Mouse (Mus musculus): Measurements from ENCODE around the gene Ireb2.
"Not testable (repeated sequence)": the region's sequence is repeated elsewhere in the genome, so short reads cannot be mapped to it uniquely, and the experiment has no call there.

Gene Ireb2

DNA sequence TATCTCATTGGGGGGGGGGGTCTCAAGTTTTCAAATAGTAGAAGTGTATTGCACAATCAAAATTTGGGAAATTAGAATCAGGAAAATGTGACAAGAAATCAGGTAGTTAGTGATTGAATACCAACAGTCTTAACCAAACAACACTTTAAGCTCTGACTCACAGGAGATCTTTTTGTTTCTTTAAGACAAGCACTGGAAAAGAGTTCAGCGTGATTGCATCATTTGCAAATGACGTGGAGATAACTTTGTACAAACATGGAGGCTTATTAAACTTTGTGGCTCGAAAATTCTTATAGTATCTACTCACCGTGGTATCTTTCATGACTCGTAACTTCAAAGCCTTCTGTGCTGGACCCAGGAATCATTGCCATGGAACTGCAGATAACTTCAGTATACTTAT lies 45.9 kb downstream of the Ireb2 start:
- DNase-seq, result peak; percentile 47

DNA sequence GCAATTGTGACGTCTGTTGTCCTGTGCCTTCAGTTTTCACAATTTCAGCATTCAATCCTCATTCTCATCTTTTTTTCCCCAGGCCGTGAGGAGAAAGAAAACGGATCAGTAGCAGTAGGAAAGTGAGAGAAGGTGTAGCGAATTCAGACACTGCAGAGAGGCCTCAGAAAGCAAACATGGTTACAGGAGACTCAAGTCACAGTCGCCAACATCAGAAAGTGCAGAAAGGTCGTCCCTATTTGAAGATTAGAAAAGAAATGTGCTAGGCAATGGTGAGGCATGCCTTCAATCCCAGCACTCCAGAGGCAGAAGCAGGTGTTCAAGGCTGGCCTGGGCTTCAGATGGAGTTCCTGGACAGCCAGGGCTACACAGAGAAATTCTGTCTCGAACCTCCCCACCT lies 52.0 kb downstream of the Ireb2 start:
- DNase-seq, result no peak

DNA sequence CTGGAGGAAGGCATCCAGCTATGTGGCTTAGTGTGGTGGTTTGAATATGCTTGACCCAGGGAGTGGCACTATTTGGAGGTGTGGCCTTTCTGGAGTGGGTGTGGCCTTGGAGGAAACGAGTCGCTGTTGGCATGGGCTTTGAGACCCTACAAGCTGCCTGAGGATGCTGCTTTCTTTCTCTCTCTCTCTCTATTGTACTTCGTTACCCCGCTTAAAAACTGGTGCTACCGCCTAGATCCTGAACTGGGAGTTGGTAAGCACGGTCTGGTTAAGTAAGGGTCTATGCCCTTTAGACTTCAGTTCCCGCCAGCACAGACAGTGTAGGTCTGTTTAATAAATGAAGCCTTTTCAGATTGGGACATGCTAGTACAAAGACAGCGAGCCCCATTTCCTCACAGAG lies 52.8 kb downstream of the Ireb2 start:
- no peak for DNase-seq

DNA sequence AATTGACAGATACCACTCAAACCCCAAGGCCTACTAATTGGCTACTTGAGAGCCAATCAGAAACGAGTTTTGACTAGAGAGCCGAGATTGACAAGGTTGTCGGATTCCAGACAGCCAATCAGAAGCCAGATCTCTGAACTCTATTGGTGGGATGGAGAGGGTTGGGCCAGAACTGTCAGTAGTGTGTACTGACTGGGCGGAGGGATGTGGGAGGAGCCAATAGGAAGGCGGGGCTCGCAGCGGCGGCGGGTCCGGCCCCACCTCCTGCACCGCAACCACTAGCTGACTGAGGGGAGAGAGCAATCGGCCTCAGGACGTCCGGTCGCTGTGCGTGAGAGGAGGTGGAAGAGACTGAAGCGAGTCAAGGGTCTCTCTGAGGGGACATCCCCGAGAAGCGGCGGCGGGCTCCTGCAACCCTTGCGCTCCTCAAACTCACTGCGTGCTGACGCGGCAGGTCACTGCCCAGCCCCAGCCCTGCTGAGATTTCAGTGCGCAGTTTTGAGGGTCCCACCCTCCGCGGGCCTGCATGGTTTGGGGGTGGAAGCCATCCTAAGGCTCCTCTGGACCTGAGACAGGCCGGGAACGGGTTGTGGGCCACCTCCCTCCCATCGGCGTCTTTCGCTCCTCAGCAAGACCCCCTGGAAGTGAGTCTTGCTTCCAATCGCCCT lies 53.6 kb downstream of the Ireb2 start, which contains the start of gene Hykk:
Gene Hykk, plus strand, starts transcription at position 274 of the 668 bp plus-strand sequence.
- DNase-seq, result peak; percentile 95

DNA sequence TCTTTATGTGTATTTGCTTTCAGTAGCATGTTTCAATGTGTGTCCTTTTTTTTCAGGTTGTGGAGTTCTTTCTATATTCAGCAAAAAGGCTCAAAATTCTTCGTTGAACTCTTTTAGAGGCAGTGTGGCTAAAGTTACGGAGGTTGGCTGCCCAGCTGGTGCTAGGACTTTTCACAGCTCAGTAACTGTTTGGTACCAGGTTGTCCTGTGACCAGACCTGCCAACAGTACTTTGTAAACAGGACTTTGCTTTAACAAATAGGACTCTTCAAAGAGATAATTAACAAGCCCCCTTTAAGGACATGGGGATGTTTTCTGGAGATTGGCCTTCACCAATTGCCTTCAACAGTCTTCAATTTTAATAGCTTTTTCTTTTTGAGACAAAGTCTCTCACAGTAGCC lies 54.6 kb downstream of the Ireb2 start:
- no peak for DNase-seq

DNA sequence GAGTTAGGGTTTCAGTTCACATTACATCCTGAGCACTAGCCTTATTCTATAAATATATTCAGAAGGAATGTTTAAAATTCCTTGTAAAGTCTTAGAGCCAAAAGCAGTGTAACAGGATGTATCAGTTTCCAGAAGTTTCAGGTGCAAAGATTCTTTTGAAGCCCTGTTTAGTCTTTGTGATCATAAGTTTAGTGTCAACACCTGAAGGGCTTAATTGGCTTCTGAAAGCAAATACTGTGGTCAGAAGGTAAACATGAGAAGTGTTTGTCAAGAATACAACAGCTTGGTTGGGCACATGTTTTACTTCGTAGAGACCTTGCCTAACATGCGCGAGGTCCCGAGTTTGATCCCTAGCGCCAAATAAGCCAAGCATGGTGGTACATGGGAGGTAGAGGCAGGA lies 55.2 kb downstream of the Ireb2 start:
- DNase-seq, result peak; percentile 58

DNA sequence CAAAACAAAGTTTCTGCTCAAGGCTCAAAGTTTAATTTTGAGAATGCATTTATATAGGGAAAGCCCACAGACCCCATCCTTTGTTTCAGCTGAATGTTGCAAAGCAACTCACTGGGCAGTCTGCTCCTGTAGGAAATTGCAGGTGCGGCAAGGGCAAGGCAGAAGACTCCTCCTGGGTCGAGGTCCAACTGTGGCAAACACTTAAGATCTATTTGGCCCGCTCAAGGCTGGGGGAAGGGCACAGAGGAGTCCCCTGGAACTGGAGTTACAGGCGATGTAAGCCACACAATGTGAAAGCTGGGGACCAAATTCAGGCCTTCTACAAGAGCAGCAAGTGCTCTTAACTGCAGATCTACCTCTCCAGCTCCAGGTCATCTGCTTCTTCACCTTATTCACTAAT lies 56.4 kb downstream of the Ireb2 start:
- no peak for DNase-seq

DNA sequence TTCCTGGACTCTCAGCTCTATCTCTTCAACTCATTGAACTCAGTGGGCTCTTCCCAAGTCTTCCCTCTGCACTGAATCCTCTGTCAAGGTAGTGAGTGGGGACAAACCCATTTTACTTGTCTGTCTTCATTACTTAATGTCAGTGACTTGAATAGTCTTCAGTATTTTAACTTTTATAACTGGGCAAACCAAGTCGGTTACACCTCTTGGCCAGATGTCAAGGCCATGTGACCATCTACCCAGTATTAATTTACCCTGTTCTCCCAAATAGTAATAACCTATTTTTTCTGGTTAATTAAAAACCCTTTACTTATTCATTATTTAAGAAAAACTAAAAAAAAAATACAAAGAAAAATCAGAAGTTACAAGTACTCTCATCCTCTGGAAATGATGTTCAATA lies 67.2 kb downstream of the Ireb2 start:
- no peak for DNase-seq

DNA sequence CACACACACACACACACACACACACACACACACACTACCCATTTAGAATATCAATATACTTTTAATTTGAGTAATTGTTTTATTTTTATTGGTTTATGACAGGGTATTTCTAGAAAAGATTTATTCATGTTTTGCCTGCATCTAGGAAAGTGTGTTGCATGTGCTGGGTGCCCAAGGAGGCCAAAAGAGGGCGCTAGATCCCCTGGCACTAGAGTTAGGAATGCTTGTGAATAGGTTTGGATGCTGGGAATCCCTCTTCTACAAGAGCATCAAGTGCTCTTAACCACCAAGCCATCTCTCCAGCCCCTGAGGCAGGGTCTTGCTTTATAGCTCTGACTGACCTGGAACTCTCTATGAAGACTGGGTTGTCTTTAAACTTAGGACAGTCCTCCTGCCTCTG lies 68.2 kb downstream of the Ireb2 start:
- no peak for DNase-seq

DNA sequence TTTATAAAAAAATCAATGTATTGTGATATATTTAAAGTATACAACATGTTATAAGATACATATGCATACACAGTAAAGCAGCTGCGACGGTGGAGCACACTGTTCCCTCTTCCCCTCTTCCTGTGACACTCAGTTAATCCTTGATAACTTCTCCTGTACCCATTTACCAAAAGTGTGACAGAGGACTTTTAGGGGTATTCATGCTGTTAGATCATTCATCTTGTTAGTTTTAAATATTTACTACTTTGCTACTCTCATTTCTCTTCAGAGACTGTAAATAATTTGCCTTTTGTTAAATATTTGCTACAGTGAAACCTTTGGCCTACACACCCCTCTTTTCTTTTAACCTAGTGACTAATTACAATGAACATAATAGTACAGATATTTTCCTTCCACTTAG lies 68.8 kb downstream of the Ireb2 start:
- DNase-seq, result no peak

DNA sequence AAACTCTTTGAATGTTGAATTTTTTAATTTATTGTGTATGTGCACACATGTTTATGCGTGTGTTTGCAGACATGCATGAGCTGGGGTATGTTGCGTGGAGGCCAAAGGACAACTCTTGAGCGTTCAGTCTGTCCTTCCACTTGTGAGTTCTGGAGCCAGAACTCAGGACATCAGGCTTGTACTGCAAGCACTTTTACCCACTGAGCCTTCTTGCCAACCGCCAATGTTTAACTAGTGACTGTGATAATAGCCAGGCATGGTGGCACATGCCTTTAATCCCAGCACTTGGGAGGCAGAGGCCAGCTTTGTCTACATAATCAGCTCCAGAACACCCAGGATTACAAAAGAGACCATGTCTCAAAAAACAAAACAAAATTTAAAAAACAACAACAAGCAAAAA lies 78.5 kb downstream of the Ireb2 start:
- no peak for DNase-seq

DNA sequence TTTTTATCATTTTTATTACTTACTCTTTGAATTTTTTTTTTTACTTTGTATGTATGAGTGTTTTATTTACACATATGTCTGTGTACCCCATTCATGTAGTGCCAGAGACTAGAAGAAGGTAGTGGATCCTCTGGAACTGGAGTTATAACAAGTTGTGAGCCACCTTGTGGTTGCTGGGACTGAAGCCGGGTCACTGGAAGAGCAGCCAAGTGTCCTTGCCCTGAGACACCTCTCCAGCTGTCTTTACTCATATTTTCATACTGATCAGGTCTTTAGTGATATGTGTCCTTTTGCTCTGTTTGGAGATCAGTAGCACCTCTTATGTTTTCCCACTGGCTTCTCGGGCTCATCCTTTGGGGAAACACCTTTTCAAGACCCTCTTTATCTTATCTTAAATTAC lies 80.9 kb downstream of the Ireb2 start:
- DNase-seq, result no peak

DNA sequence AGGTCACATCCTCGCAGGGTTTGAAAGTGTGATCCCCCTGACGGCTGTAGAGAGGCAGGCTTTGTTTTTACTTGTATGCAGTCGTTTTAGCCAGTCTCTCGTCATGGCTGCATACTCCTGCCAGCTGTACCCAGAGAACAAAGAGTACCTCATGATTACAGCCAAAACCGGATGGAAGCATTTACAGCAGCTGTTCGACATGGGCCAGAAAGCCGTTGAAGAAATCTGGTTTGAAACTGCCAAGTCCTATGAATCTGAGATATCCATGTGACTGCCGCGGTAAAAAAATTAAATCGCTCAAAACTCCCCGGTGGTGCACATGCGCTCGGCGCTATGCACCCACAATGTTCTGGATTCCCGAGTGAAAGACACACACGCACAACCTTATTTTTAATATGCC lies 82.7 kb downstream of the Ireb2 start:
- DNase-seq, result no peak

DNA sequence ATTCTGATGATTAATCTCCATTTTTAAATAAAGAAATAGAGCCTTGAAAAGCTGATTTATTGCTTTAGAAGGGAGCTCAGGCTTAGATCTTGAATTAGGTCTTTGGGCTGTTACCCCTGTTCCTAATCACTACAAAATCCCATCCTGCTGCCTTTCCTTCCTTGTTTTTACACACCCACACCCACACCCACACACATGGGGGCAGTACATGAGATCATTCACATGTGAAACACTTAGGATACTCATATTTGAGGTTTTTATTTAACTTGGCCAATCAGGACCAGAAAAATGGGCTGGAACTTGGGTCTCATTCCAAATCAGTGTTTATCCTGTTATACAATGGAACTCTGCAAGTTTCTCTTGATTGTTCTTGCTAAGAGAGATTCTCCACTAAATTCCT lies 85.9 kb downstream of the Ireb2 start:
- peak; percentile 15 for DNase-seq

DNA sequence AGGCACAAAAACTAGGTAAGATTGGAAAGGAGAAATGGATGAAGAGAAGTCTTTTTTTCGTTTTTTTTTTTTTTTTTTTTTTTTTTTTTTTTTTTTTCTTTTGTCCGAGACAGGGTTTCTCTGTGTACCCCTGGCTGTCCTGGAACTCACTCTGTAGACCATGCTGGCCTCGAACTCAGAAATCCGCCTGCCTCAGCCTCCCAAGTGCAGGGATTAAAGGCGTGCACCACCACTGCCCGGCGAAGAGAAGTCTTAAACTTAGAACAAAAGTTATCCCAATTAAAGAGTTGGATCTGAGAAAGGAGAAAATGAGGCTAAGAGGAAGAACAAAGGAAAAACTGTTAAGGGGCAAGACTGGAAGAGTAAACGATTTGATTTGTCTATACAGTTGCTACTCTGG lies 86.6 kb downstream of the Ireb2 start:
- not testable (repeated sequence) for DNase-seq

DNA sequence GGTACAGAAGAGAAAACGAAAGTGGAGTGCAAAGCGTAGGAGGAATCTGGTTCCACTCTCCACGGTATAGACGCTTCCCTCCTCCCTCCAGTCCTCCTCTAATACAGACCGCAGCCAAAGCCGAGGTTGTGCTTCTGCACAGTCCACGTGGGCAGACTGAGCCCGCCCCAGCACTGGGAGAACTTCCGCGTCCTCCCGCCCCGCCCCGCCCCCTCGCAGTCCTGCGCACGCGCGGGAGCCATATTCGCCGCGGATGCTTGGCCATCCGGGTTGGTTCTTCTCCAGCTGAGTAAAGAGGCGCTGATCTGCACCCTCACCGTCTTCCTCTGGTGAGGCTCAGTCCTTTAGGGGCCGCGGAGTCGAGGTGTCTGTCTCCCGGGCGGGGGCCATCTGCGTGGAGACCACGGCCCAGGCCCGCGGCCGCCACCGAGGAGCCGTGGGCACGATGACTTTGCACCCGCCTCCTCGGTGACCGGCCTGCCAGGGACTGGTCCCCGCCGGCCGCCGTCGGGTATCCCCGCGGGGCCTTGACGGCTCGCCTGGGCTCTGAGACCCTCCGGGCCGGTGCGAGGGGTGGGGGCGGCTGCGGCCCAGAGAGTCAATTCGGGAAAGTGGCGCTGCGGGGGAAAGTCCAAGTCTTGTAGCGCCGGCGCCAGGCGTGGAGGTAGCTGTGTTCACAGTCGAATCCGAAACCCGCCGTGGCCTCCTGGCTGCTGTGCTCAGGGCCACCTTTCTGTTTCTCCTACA lies 87.2 kb downstream of the Ireb2 start, which contains the start of the genes Psma4 and AY074887:
Gene Psma4, plus strand, starts transcription at position 216 of the 747 bp plus-strand sequence.
Gene AY074887, minus strand, starts transcription at position 424 of the 747 bp plus-strand sequence.
- peak; percentile 94 for DNase-seq

DNA sequence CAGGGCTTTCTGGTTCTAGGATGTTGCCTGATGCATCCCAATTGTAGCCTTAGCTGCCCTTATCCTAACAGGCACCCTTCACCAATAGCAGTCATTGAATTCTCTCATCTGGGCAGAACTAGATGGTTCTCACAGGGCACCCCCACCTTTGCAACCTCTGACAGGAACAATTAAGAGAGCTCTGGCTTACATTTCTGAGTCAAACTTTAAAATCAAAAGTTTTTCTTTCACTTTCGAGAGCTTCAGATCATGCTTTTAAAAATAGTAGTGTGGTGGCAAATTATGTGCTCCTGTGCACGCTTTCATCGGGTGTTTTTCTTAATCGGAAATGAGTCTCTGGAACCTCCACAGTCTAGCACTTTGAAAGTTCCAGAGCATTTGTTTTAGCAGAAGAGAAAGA lies 97.5 kb downstream of the Ireb2 start:
- DNase-seq, result no peak

Measured in lung, postnatal 36 days (tissue).